Mouse (Mus musculus) right cerebral cortex, adult 2 months (tissue): ENCODE data around the gene Krtap4-2.
A peak's percentile ranks its signal among the peaks of the same experiment; 100 is the strongest.

ENCODE experiments used
- DNase-seq, 2 experiments: peaks; one replicate each; pipeline ENCODE4 v3.0.0; 2021 to 2022; ENCODE audit warnings: low spot score in 2 of 2

The Krtap4-2 gene

GRCm38 (mm10) chr11:99590981-99591380 is 43.9 kb downstream of the Krtap4-2 start, which contains the start of gene Krtap1-3:
Gene Krtap1-3, minus strand, starts transcription at chr11:99591339.
- no peak for DNase-seq

GRCm38 (mm10) chr11:99585096-99585495 is 49.8 kb downstream of the Krtap4-2 start:
- DNase-seq = peak; percentile 17 to 19
